Mouse (Mus musculus) forebrain, embryonic 16.5 days (tissue): Measurements from ENCODE around the gene Clmn. TPM values are rescaled to one million over a fixed set of nuclear protein-coding genes. Genes with fewer than 3 reads are reported as not detected.

Experiments used
- ATAC-seq: fragments of 200-750 bp; cut with Nextera tagmentation; 2 replicates; pipeline ENCODE4 v1.8.0; 2017; ENCODE audit warnings: mild to moderate bottlenecking, moderate library complexity
- H3K27ac ChIP-seq: fragments of 300-500 bp; sonication (generic); 2 replicates; pipeline ENCODE4 v1.5.1; 2014; ENCODE audit warnings: low read length, control low read depth
- H3K27me3 ChIP-seq: fragments of 300-500 bp; sonication (generic); replicated peaks from 2 replicates; pipeline ENCODE4 v1.6.1; 2014; ENCODE audit warnings: low read length; ENCODE audit not compliant: control insufficient read depth, insufficient read depth
- H3K36me3 ChIP-seq: fragments of 300-500 bp; sonication (generic); 2 replicates; pipeline ENCODE4 v1.6.1; 2014; ENCODE audit not compliant: control insufficient read depth, insufficient read depth
- H3K4me1 ChIP-seq: fragments of 300-500 bp; sonication (generic); replicated peaks from 2 replicates; pipeline ENCODE4 v1.6.1; 2014; ENCODE audit warnings: low read length; ENCODE audit not compliant: control insufficient read depth, insufficient read depth
- H3K4me2 ChIP-seq: fragments of 300-500 bp; sonication (generic); 2 replicates; pipeline ENCODE4 v1.6.1; 2014; ENCODE audit warnings: mild to moderate bottlenecking, low read length, control low read depth
- H3K4me3 ChIP-seq: fragments of 300-500 bp; sonication (generic); replicated peaks from 2 replicates; pipeline ENCODE4 v1.5.1; 2014; ENCODE audit warnings: mild to moderate bottlenecking, low read length, control low read depth
- H3K9ac ChIP-seq: fragments of 300-500 bp; sonication (generic); replicated peaks from 2 replicates; pipeline ENCODE4 v1.6.1; 2014; ENCODE audit warnings: low read depth, low read length, control low read depth
- H3K9me3 ChIP-seq: fragments of 300-500 bp; sonication (generic); 2 replicates; pipeline ENCODE4 v1.6.1; 2016; ENCODE audit warnings: low read length; ENCODE audit not compliant: control insufficient read depth
- WGBS: fragments of 180-500 bp; shearing (Covaris S2); extraction: QIAGEN DNeasy Blood & Tissue Kit; methylation state at CpG from one replicate; pipeline ENCODE4 v1.1.7; 2014; 5-methylcytosine and 5-hydroxymethylcytosine counted together
- polyA plus RNA-seq: library from polyadenylated mRNA; unstranded; fragments of >200 nt; fragmentation: Nextera tagmentation; extraction: Ambion mirVana; gene quantifications from 2 replicates; pipeline ENCODE4 v1.2.1, GENCODE M21; 2015

Gene Clmn
- polyA plus RNA-seq, 1 experiment from 2014 or later: 0.71 TPM

DNA sequence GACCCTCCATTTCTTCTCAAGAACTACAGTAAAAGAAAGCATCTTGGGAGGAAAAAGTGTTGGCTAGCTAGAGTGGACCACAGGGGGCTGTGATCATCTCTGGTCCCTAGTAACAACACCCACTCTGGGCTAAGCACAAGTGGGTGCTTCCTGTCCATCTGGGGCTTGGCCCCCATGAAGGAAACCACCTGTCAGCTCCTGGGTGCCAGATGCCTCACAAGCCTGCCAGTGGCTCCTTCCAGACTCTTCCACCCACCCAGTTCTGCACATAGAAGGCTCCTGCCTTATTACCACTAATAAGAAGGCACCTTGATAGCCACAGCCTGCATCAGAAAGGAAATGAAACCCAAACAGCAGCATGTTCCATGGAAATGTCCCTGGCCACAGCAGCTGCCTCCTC, 26.4 kb downstream of the Clmn start:
- Histone ChIP-seq H3K4me2 (no peak overlapping the region), H3K36me3 (no peaks in the 10 kb centered on the region), H3K27ac (no peak overlapping the region), H3K9ac (no peak overlapping the region), H3K27me3 (no peaks in the 10 kb centered on the region; the same call in 1 of the 2 replicates), H3K4me1 (no peaks in the 10 kb centered on the region; the same call in 1 of the 2 replicates), H3K4me3 (no peak overlapping the region), H3K9me3 (no peaks in the 10 kb centered on the region)
- ATAC-seq: no peak

DNA sequence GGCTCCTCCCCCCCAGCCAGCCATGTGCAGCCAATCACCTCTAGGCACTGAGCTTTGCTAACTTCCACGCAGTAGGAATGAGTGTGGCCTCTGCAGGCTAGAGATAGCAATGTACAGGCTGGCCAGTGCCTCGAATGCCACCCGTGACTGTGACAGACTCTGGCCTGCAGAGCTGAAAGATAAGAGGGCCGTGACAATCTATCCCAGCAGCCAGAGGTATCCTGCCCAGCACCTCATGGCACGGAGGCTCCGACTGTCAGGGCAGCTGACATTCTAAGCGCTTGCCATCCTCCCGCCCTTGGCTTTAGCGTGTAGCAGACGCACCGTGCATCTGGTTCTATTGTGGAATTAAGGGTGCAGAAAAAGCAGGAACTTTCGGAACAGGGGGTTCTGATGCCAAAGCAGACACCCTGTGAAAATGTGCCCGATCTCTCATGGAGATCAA, 26.9 kb downstream of the Clmn start:
- Histone ChIP-seq H3K9me3 (no peaks in the 10 kb centered on the region), H3K4me3 (no peak overlapping the region), H3K36me3 (no peaks in the 10 kb centered on the region), H3K4me1 (no peaks in the 10 kb centered on the region; the same call in 1 of the 2 replicates), H3K9ac (no peak overlapping the region), H3K27me3 (no peaks in the 10 kb centered on the region; the same call in 1 of the 2 replicates), H3K27ac (no peak overlapping the region), H3K4me2 (no peak overlapping the region)
- 0 out of 2 replicates have a peak, but pooled peaks have one; percentile 13 for ATAC-seq
- WGBS: 71% methylated on average over 13 of the region's 13 CpGs

DNA sequence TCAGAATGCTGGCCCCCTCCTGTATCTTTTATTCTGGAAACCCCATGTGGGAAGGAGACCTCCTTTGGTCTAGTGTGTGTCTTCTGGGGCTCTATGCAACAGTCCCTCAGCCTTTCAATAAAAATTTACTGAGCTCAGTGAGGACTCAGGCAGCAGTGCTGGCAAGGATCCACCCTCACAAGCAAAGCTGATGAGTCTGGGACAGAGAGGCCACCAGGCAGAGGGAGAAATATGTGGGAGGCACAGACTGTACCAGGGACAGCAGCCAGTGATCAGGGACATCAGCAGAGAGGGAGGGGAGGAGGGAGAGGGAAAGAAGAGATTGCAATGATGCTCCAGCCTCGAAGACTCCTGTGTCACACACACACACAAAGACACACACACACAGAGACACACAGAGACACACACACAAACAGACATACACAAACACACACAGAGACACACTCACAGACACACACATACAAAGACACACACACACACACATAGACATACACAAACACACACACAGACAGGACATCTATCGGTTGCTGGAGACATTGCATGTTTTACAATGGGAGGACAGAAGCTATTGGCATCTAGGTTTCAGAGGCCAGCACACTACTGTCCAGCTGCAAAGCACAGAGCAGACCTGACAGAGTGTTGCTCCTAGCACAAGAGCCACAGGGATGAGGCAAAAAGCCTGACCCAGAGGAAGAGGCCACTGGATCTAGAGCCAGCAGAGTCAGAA, 27.6 kb downstream of the Clmn start:
- H3K4me2 ChIP-seq: no peak overlapping the region
- no peaks in the 10 kb centered on the region; the same call in 1 of the 2 replicates for H3K4me1 ChIP-seq
- 50% methylated on average over 2 of the region's 2 CpGs for WGBS
- H3K9me3 ChIP-seq: no peaks in the 10 kb centered on the region
- H3K27ac ChIP-seq: no peak overlapping the region
- H3K9ac ChIP-seq: no peak overlapping the region
- no peak overlapping the region for H3K4me3 ChIP-seq
- H3K27me3 ChIP-seq: no peaks in the 10 kb centered on the region; the same call in 1 of the 2 replicates
- peak; percentile 39; the same call in 1 of the 2 replicates for ATAC-seq
- H3K36me3 ChIP-seq: no peaks in the 10 kb centered on the region

- Histone ChIP-seq H3K27me3 (no peaks in the 10 kb centered on the region; the same call in 1 of the 2 replicates), H3K9me3 (no peaks in the 10 kb centered on the region), H3K27ac (no peak overlapping the region), H3K4me1 (no peaks in the 10 kb centered on the region; the same call in 1 of the 2 replicates), H3K36me3 (no peaks in the 10 kb centered on the region), H3K4me2 (no peak overlapping the region), H3K4me3 (no peak overlapping the region), H3K9ac (no peak overlapping the region)
- WGBS: 97% methylated on average over 6 of the region's 6 CpGs
- ATAC-seq: no peak
Observed at GRCm38 (mm10) chr12:104836230-104836629, 28.6 kb downstream of the Clmn start.

DNA sequence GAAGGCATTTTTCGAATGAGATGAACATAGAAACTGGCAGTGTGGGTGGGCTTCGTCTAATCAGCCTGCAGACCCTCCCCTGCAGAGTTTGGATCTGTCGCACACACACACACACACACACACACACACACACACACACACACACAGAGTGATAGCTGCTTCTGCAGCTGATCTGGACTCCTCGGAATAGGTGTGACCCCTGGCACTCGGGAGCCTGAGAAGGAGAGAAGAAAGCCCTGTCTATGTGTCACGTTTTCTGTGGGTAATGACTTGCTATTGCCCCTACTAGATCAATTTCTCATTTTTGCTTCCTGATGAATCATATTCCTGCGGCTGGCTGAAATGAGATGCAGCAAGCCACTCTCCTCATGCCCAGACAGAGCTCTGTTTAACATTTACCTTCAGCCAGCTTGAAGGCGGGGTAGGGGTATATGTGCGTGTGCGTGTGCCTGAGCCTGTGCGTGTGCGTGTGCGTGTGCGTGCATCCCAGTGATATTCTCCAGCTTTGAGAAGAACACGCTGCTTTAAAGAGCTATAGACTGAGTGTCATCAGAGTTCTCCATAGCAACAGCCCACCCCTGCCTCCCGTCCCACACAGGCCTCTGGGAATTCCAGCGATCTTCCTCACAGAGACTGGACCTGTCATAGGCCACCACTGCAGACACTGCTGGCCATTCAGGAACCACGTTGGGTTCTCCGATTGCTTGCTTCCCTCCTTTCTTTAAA, 29.3 kb downstream of the Clmn start:
- H3K36me3 ChIP-seq: no peaks in the 10 kb centered on the region
- H3K9me3 ChIP-seq: no peaks in the 10 kb centered on the region
- no peak overlapping the region for H3K4me3 ChIP-seq
- 72% methylated on average over 19 of the region's 19 CpGs for WGBS
- H3K27ac ChIP-seq: no peak overlapping the region
- no peak for ATAC-seq
- H3K27me3 ChIP-seq: no peaks in the 10 kb centered on the region; the same call in 1 of the 2 replicates
- H3K9ac ChIP-seq: no peak overlapping the region
- no peak overlapping the region for H3K4me2 ChIP-seq
- no peaks in the 10 kb centered on the region; the same call in 1 of the 2 replicates for H3K4me1 ChIP-seq

DNA sequence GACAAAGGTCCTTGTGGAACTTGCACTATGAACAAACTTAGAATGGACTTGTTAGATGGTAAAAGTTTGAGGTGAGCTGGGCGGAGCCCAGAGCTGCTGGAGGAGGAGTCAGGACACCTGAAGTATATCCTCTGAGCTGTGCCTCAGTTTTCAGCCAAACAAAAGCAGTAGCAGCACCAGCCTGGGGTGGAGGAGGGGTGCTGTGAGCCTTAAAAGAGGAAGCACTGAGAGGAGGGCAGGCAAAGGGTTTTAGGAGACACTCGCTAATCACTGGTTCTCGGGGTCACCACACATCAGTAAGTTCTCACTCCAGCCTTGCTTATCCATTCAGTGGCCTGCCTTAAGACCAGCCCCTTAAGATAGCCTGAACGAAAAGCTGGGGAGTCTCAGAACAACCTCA, 30.1 kb downstream of the Clmn start:
- ATAC-seq: no peak
- H3K4me2 ChIP-seq: no peak overlapping the region
- no peak overlapping the region for H3K4me3 ChIP-seq
- no peaks in the 10 kb centered on the region; the same call in 1 of the 2 replicates for H3K27me3 ChIP-seq
- H3K4me1 ChIP-seq: no peaks in the 10 kb centered on the region; the same call in 1 of the 2 replicates
- H3K9ac ChIP-seq: no peak overlapping the region
- 49% methylated on average over 4 of the region's 4 CpGs for WGBS
- no peaks in the 10 kb centered on the region for H3K36me3 ChIP-seq
- no peak overlapping the region for H3K27ac ChIP-seq
- no peaks in the 10 kb centered on the region for H3K9me3 ChIP-seq

GRCm38 (mm10) chr12:104830666-104831435, 34.0 kb downstream of the Clmn start:
- WGBS: 74% methylated on average over 17 of the region's 17 CpGs
- Histone ChIP-seq H3K36me3 (no peaks in the 10 kb centered on the region), H3K27ac (no peak overlapping the region), H3K4me1 (peaks cover 6% of the 10 kb centered on the region), H3K4me3 (no peak overlapping the region), H3K27me3 (no peaks in the 10 kb centered on the region), H3K9ac (no peak overlapping the region), H3K4me2 (no peak overlapping the region), H3K9me3 (no peaks in the 10 kb centered on the region)
- no peak for ATAC-seq

DNA sequence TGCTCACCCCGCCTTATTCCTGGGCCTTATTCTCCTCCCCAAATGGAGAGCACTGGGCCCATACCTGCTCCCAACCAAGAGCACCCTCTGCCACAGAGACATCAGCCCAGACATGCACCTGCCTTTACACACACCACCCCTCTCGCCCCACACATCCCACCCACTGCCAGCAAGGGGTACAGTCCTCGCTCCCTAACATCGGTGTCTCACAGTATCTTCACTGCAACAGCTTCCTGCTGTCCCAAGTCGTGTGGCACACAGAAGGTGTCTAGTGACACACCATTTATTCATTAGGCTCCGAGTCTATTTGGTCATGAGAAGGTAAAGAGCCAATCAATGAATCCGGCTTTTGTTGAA, 34.6 kb downstream of the Clmn start:
- no peak for ATAC-seq
- no peaks in the 10 kb centered on the region for H3K27me3 ChIP-seq
- H3K9ac ChIP-seq: no peak overlapping the region
- no peaks in the 10 kb centered on the region for H3K9me3 ChIP-seq
- no peak overlapping the region for H3K4me3 ChIP-seq
- no peak overlapping the region for H3K4me2 ChIP-seq
- H3K36me3 ChIP-seq: no peaks in the 10 kb centered on the region
- WGBS: 73% methylated on average over 7 of the region's 7 CpGs
- H3K4me1 ChIP-seq: peaks cover 7% of the 10 kb centered on the region
- H3K27ac ChIP-seq: no peak overlapping the region
